Mouse (Mus musculus): ENCODE data around the gene Ctu1.

DNA sequence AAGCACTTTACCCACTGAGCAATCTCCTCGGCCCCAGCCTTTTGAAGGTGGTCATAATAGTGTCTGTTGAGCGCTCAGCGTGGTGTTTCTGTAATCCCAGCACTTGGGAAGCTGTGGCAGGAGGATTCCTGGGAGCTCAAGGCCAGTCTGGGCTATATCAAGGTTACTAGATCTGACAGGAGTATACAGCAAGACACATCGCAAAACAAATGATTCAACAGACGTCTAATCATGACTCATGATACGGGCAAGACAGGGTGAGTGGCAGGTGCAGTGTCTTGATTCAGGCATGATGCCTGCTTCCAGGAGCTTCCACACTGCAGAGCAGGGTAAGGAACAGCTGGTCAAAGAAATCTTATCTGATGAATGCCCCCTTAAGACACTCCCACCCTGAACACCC lies 19.1 kb upstream of the Ctu1 start:
- no peak for TF ChIP-seq CTCF (IDR thresholded peaks at IDR 0.05; ENCODE audit: control insufficient read depth, insufficient read depth, insufficient read length)
- no peak for TF ChIP-seq MAX (IDR thresholded peaks at IDR 0.05)
- no peak for TF ChIP-seq USF1 (IDR thresholded peaks at IDR 0.05; ENCODE audit: low read depth)

Data from C2C12 (cell line).